Mouse (Mus musculus) heart, postnatal 0 days (tissue): Measurements from ENCODE around the gene Abcc10. TPM values are rescaled to one million over a fixed set of nuclear protein-coding genes. Genes with fewer than 3 reads are reported as not detected.

Experiments
- ATAC-seq: fragments of 200-750 bp; cut with Nextera tagmentation; 2 replicates; pipeline ENCODE4 v1.8.0; 2017; ENCODE audit warnings: low read depth, moderate number of reproducible peaks, moderate library complexity; ENCODE audit not compliant: insufficient read depth
- DNase-seq: peaks from one replicate; pipeline ENCODE4 v3.0.0-alpha.2; 2016; ENCODE audit warnings: low spot score
- H3K27ac ChIP-seq: fragments of 300-500 bp; sonication (generic); 2 replicates; pipeline ENCODE4 v1.5.1; 2014; ENCODE audit warnings: low read depth, mild to moderate bottlenecking
- H3K27me3 ChIP-seq: fragments of 300-500 bp; sonication (generic); 2 replicates; pipeline ENCODE4 v1.6.1; 2014; ENCODE audit warnings: low read length, mixed read lengths; ENCODE audit not compliant: control insufficient read depth, insufficient read depth
- H3K36me3 ChIP-seq: fragments of 300-500 bp; sonication (generic); replicated peaks from 2 replicates; pipeline ENCODE4 v1.6.1; 2014; ENCODE audit warnings: low read length, mixed read lengths; ENCODE audit not compliant: control insufficient read depth, insufficient read depth
- H3K4me1 ChIP-seq: fragments of 300-500 bp; sonication (generic); 2 replicates; pipeline ENCODE4 v1.6.1; 2014; ENCODE audit warnings: antibody characterized with exemption; ENCODE audit not compliant: control insufficient read depth, insufficient read depth
- H3K4me2 ChIP-seq: fragments of 300-500 bp; sonication (generic); 2 replicates; pipeline ENCODE4 v1.6.1; 2014; ENCODE audit warnings: low read depth, mild to moderate bottlenecking, low read length, moderate library complexity
- H3K4me3 ChIP-seq: fragments of 300-500 bp; sonication (generic); 2 replicates; pipeline ENCODE4 v1.5.1; 2014; ENCODE audit warnings: low read depth, low read length
- H3K9ac ChIP-seq: fragments of 300-500 bp; sonication (generic); replicated peaks from 2 replicates; pipeline ENCODE4 v1.6.1; 2014; ENCODE audit warnings: low read depth, low read length, mixed read lengths
- H3K9me3 ChIP-seq: fragments of 300-500 bp; sonication (generic); replicated peaks from 2 replicates; pipeline ENCODE4 v1.6.1; 2016; ENCODE audit warnings: low read length; ENCODE audit not compliant: control insufficient read depth
- CTCF ChIP-seq: IDR thresholded peaks from 2 replicates; pipeline ENCODE4 v1.5.1; 2016; ENCODE audit warnings: antibody characterized with exemption, control low read depth, low read depth
- EP300 ChIP-seq: IDR thresholded peaks from 2 replicates; pipeline ENCODE4 v1.6.1; 2016; ENCODE audit warnings: antibody characterized with exemption, low read depth
- WGBS: fragments of 180-500 bp; shearing (Covaris S2); extraction: QIAGEN DNeasy Blood & Tissue Kit; methylation state at CpG from one replicate; pipeline ENCODE4 v1.1.7; 2014; 5-methylcytosine and 5-hydroxymethylcytosine counted together
- polyA plus RNA-seq: library from polyadenylated mRNA; unstranded; fragments of >200 nt; fragmentation: Nextera tagmentation; extraction: Ambion mirVana; gene quantifications from 2 replicates; pipeline ENCODE4 v1.2.1, GENCODE M21; 2015
- total RNA-seq: library from RNA; depleted of rRNA; stranded (reverse); fragments of >200 nt; gene quantifications from 2 replicates; pipeline ENCODE4 v1.2.3, GENCODE M21; 2014; ENCODE audit warnings: low replicate concordance; rRNA removed

Abcc10 gene
- total and polyA plus RNA-seq, 2 experiments from 2014 or later, result 4.1 to 5.8 TPM

DNA sequence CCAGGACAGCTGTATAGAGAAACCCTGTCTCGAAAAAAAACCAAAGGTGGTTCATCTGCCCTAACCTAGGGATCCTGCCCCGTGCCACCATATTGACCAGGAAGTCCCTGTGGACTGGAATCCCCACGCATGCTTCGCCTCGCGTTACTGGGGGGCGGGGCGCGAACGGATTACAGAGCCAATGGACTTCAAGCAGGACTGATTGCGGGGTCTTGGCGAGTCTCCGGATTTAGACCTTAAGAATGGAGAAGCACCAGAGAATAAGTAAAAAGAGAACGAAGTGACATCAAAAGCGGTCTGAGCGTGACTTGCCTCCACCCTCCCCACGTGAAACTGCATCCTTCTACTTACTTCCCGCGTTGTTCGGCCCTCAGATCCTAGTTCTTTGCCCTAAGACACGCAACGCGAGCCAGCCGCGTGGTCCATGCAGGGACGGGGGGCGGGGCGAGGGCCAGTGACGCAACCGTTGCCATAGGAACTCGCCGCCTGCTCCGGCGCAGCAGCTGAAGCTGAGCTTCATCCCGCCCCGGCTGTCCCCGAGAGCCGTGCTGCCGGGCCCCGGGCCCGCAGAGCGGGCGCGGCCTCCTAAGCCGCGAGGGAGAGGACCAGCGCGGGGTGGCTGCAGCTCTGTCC lies 74.6 kb downstream of the Abcc10 start, which contains the start of gene Lrrc73:
TSS of gene Lrrc73 (plus strand) at position 80 of the 633 bp plus-strand sequence.
- DNase-seq, result peak; percentile 75
- Histone ChIP-seq H3K9ac (peak within 1 kb of the TSS; percentile 42; the same call in 1 of the 2 replicates), H3K4me3 (peak within 1 kb of the TSS; percentile 72), H3K9me3 (no peaks in the 10 kb centered on the region), H3K27me3 (peaks cover 15% of the 10 kb centered on the region), H3K27ac (no peak within 1 kb of the TSS), H3K4me1 (peaks cover 15% of the 10 kb centered on the region), H3K36me3 (peaks cover 44% of the 10 kb centered on the region), H3K4me2 (peak within 1 kb of the TSS; percentile 100)
- ATAC-seq, result peak; percentile 79
- TF ChIP-seq EP300 (no peak), CTCF (no peak)
- 3% methylated on average over 48 of the region's 48 CpGs for WGBS

Other genes with a start within 250 kb of the Abcc10 start
- gene Mrps18a, start 217.4 kb downstream of the Abcc10 start, total RNA-seq, result 76.6 and 86.5 TPM in 2 replicates
- gene Mrps18a, start 217.4 kb downstream of the Abcc10 start, polyA plus RNA-seq, result 169 and 174 TPM in 2 replicates
- 0.27 and 4.5 TPM in 2 replicates for gene Rsph9, start 184.1 kb downstream of the Abcc10 start, total RNA-seq
- 4.2 and 4.7 TPM in 2 replicates for gene Rsph9, start 184.1 kb downstream of the Abcc10 start, polyA plus RNA-seq
- gene Mad2l1bp, start 174.8 kb downstream of the Abcc10 start, total RNA-seq, result 19.1 and 26.9 TPM in 2 replicates
- 32.5 and 32.6 TPM in 2 replicates for gene Mad2l1bp, start 174.8 kb downstream of the Abcc10 start, polyA plus RNA-seq
- 66.4 and 99.0 TPM in 2 replicates for gene Gtpbp2, start 167.3 kb downstream of the Abcc10 start, total RNA-seq
- 24.5 and 25.8 TPM in 2 replicates for gene Gtpbp2, start 167.3 kb downstream of the Abcc10 start, polyA plus RNA-seq
- gene Polh, start 125.7 kb downstream of the Abcc10 start, total RNA-seq, result 11.0 and 13.0 TPM in 2 replicates
- 7.8 and 7.9 TPM in 2 replicates for gene Polh, start 125.7 kb downstream of the Abcc10 start, polyA plus RNA-seq
- gene Xpo5, start 125.6 kb downstream of the Abcc10 start, total RNA-seq, result 22.6 and 28.9 TPM in 2 replicates
- 9.9 and 11.7 TPM in 2 replicates for gene Xpo5, start 125.6 kb downstream of the Abcc10 start, polyA plus RNA-seq
- gene Polr1c, start 80.3 kb downstream of the Abcc10 start, total RNA-seq, result 35.7 and 38.3 TPM in 2 replicates
- 27.2 TPM in 2 replicates for gene Polr1c, start 80.3 kb downstream of the Abcc10 start, polyA plus RNA-seq
- gene Yipf3, start 80.3 kb downstream of the Abcc10 start, total RNA-seq, result 16.0 and 21.3 TPM in 2 replicates
- gene Yipf3, start 80.3 kb downstream of the Abcc10 start, polyA plus RNA-seq, result 68.5 and 78.4 TPM in 2 replicates
- 1.3 and 1.5 TPM in 2 replicates for gene Lrrc73, start 74.8 kb downstream of the Abcc10 start, total RNA-seq
- gene Lrrc73, start 74.8 kb downstream of the Abcc10 start, polyA plus RNA-seq, result 0.26 and 0.45 TPM in 2 replicates
- gene Tjap1, start 45.3 kb downstream of the Abcc10 start, total RNA-seq, result 30.1 and 31.9 TPM in 2 replicates
- gene Tjap1, start 45.3 kb downstream of the Abcc10 start, polyA plus RNA-seq, result 20.1 and 22.6 TPM in 2 replicates
- gene Dlk2, start 30.9 kb downstream of the Abcc10 start, total RNA-seq, result 1.7 TPM in 1 of 2 replicates, not detected in the other
- 0.16 and 0.43 TPM in 2 replicates for gene Dlk2, start 30.9 kb downstream of the Abcc10 start, polyA plus RNA-seq
- 5.3 and 18.1 TPM in 2 replicates for gene Zfp318, start 55.4 kb upstream of the Abcc10 start, total RNA-seq
- 4.2 and 4.4 TPM in 2 replicates for gene Zfp318, start 55.4 kb upstream of the Abcc10 start, polyA plus RNA-seq
- 1.5 TPM in 1 of 2 replicates, not detected in the other for gene Crip3, start 100.6 kb upstream of the Abcc10 start, total RNA-seq
- gene Crip3, start 100.6 kb upstream of the Abcc10 start, polyA plus RNA-seq, result 0.48 and 1.00 TPM in 2 replicates
- gene Slc22a7, start 110.1 kb upstream of the Abcc10 start, total RNA-seq, result not detected in 2 replicates
- gene Slc22a7, start 110.1 kb upstream of the Abcc10 start, polyA plus RNA-seq, result not detected in 2 replicates
- 0.31 and 0.80 TPM in 2 replicates for gene Ttbk1, start 159.3 kb upstream of the Abcc10 start, total RNA-seq
- gene Ttbk1, start 159.3 kb upstream of the Abcc10 start, polyA plus RNA-seq, result 0.04 TPM in 2 replicates
- gene Dnph1, start 168.4 kb upstream of the Abcc10 start, total RNA-seq, result 7.0 and 16.0 TPM in 2 replicates
- 9.1 and 10.0 TPM in 2 replicates for gene Dnph1, start 168.4 kb upstream of the Abcc10 start, polyA plus RNA-seq
- 12.7 and 20.3 TPM in 2 replicates for gene Cul9, start 218.0 kb upstream of the Abcc10 start, total RNA-seq
- 4.9 and 6.1 TPM in 2 replicates for gene Cul9, start 218.0 kb upstream of the Abcc10 start, polyA plus RNA-seq
- 192 and 271 TPM in 2 replicates for gene Srf, start 227.8 kb upstream of the Abcc10 start, total RNA-seq
- 6.4 and 8.8 TPM in 2 replicates for gene Srf, start 227.8 kb upstream of the Abcc10 start, polyA plus RNA-seq